Mouse (Mus musculus): ENCODE results near the gene Gm42688. TPM values are rescaled to one million over a fixed set of nuclear protein-coding genes. Genes with fewer than 3 reads are reported as not detected.

Gm42688 gene
- total RNA-seq, 1 experiment from 2014 or later, result 4.1 TPM

- no peak for DNase-seq
Observed at GRCm38 (mm10) chr6:83140044-83140443, 38.6 kb downstream of the Gm42688 start.

GRCm38 (mm10) chr6:83141636-83142035, 40.2 kb downstream of the Gm42688 start:
- DNase-seq, result peak; percentile 46

GRCm38 (mm10) chr6:83142211-83142731, 40.9 kb downstream of the Gm42688 start:
- peak; percentile 68 for DNase-seq

- DNase-seq, result no peak
Observed at GRCm38 (mm10) chr6:83142886-83143285, 41.5 kb downstream of the Gm42688 start.

- DNase-seq, result peak; percentile 25
Observed at GRCm38 (mm10) chr6:83145209-83145608, 43.8 kb downstream of the Gm42688 start.

GRCm38 (mm10) chr6:83145805-83146204, 44.4 kb downstream of the Gm42688 start:
- no peak for DNase-seq

- DNase-seq, result peak; percentile 72
Observed at GRCm38 (mm10) chr6:83147280-83147679, 45.9 kb downstream of the Gm42688 start.

- DNase-seq, result no peak
Observed at GRCm38 (mm10) chr6:83151721-83152120, 50.3 kb downstream of the Gm42688 start.

- no peak for DNase-seq
Observed at GRCm38 (mm10) chr6:83153038-83153437, 51.6 kb downstream of the Gm42688 start.

- DNase-seq, result no peak
Observed at GRCm38 (mm10) chr6:83153485-83153884, 52.1 kb downstream of the Gm42688 start.

- DNase-seq, result no peak
Observed at GRCm38 (mm10) chr6:83155552-83156238, 54.3 kb downstream of the Gm42688 start.

GRCm38 (mm10) chr6:83156259-83156684, 54.9 kb downstream of the Gm42688 start, which contains the start of the genes Wdr54 and 1700003E16Rik:
Gene Wdr54 (minus strand): TSS chr6:83156397.
Gene 1700003E16Rik (plus strand): TSS chr6:83156404.
- peak; percentile 76 for DNase-seq

GRCm38 (mm10) chr6:83159456-83159855, 58.0 kb downstream of the Gm42688 start:
- DNase-seq, result peak; percentile 70

Small RNA genes lying within 50 kb of the gene (microRNA-seq; reads per million reads assigned to microRNA genes)
- 0 reads per million in 2 experiments for gene Mir3470a

Other genes starting within 250 kb of the Gm42688 start
- gene Sema4f, start 161.8 kb upstream of the Gm42688 start, total RNA-seq (2021), result 0.48 and 1.8 TPM in 2 replicates
- not detected in 2 replicates for gene M1ap, start 154.7 kb upstream of the Gm42688 start, total RNA-seq (2021)
- 8.3 and 13.0 TPM in 2 replicates for gene Dok1, start 68.1 kb upstream of the Gm42688 start, total RNA-seq (2021)
- gene Loxl3, start 67.4 kb upstream of the Gm42688 start, total RNA-seq (2021), result 2.8 and 4.1 TPM in 2 replicates
- 164 and 190 TPM in 2 replicates for gene Aup1, start 47.1 kb upstream of the Gm42688 start, total RNA-seq (2021)
- gene Htra2, start 46.3 kb upstream of the Gm42688 start, total RNA-seq (2021), result 50.7 and 59.3 TPM in 2 replicates
- gene Dqx1, start 43.8 kb upstream of the Gm42688 start, total RNA-seq (2021), result 2.8 TPM in 2 replicates
- 9.4 and 10.4 TPM in 2 replicates for gene Tlx2, start 31.3 kb upstream of the Gm42688 start, total RNA-seq (2021)
- gene Pcgf1, start 23.7 kb upstream of the Gm42688 start, total RNA-seq (2021), result 29.2 and 39.8 TPM in 2 replicates
- 6.4 and 9.0 TPM in 2 replicates for gene Lbx2, start 15.2 kb upstream of the Gm42688 start, total RNA-seq (2021)
- 3.1 and 6.0 TPM in 2 replicates for gene Ccdc142, start within 50 bp of the Gm42688 start, total RNA-seq (2021)
- 114 and 119 TPM in 2 replicates for gene Mrpl53, start 7.4 kb downstream of the Gm42688 start, total RNA-seq (2021)
- gene Mogs, start 13.9 kb downstream of the Gm42688 start, total RNA-seq (2021), result 51.1 and 56.5 TPM in 2 replicates
- 64.5 and 69.3 TPM in 2 replicates for gene Wbp1, start 19.9 kb downstream of the Gm42688 start, total RNA-seq (2021)
- 19.3 and 22.5 TPM in 2 replicates for gene Ino80b, start 23.8 kb downstream of the Gm42688 start, total RNA-seq (2021)
- gene Rtkn, start 33.8 kb downstream of the Gm42688 start, total RNA-seq (2021), result 9.1 and 13.6 TPM in 2 replicates
- gene Wdr54, start 54.8 kb downstream of the Gm42688 start, total RNA-seq (2021), result 1.5 and 2.9 TPM in 2 replicates
- 0.33 and 0.34 TPM in 2 replicates for gene 1700003E16Rik, start 54.8 kb downstream of the Gm42688 start, total RNA-seq (2021)
- gene Dctn1, start 64.3 kb downstream of the Gm42688 start, total RNA-seq (2021), result 102 and 126 TPM in 2 replicates
- 0.30 and 0.98 TPM in 2 replicates for gene Slc4a5, start 118.2 kb downstream of the Gm42688 start, total RNA-seq (2021)
- 21.1 and 24.1 TPM in 2 replicates for gene Mthfd2, start 224.3 kb downstream of the Gm42688 start, total RNA-seq (2021)
- gene Mob1a, start 224.4 kb downstream of the Gm42688 start, total RNA-seq (2021), result 75.9 and 79.9 TPM in 2 replicates
- gene Bola3, start 247.5 kb downstream of the Gm42688 start, total RNA-seq (2021), result 261 TPM in 2 replicates